Comparison of ENCODE assay signal across 12 mouse cellular contexts in the genomic region with DNA sequence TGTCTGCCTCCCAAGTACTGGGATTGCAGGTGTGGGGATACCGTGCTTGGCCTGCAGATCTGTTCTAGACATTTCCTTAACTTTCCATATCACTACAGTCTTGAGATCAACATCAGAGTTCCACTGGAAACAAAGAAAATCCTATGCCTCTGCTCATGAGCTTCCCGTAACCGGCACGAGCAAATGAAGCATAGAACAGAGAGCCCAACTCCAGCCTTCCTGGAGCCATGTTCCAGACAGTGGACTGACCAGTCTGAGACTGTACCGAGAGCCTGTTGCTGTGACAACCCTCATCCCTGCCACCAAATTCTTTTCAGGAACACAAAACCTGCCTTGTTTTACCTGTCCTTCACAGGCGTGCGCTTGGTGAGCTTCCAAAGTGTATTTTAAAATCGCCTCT. TPM values are rescaled to one million over a fixed set of nuclear protein-coding genes. Genes with fewer than 3 reads are reported as not detected.
DNase-seq lines count a peak whose midpoint lies in the region; ATAC-seq and TF ChIP-seq lines count a peak whose summit lies in the region.
"Had no signal": no experiment of that assay in that cellular context is flagged by ENCODE, and none has a peak within 500 bp of the region (broad histone marks: within the 10 kb centered on the region; RNA-seq: fewer than 3 reads in every experiment).

No protein-coding gene starts in this region.

- H3K27ac ChIP-seq in forebrain, embryonic 13.5 days, result peak overlapping the region; percentile 51; the same call in 1 of the 2 replicates
- no peak overlapping the region for H3K27ac ChIP-seq in forebrain, embryonic 16.5 days (ENCODE audit: low read length)
- peak overlapping the region; percentile 26; the same call in 1 of the 2 replicates for H3K27ac ChIP-seq in liver, postnatal 0 days (ENCODE audit: low read depth)
- no peak overlapping the region for H3K27ac ChIP-seq in liver, embryonic 11.5 days (ENCODE audit: low read depth, low read length)
- H3K27ac ChIP-seq in embryonic facial prominence, embryonic 15.5 days (replicated peaks), result peak overlapping the region; percentile 68
- 0 out of 2 replicates have a peak overlapping the region, but pooled peaks have one; percentile 8 for H3K27ac ChIP-seq in midbrain, postnatal 0 days (ENCODE audit: low read depth, low read length)
- H3K27ac ChIP-seq: heart, adult 2 months had no signal

- no peak overlapping the region for H3K9ac ChIP-seq in forebrain, embryonic 13.5 days
- no peak overlapping the region for H3K9ac ChIP-seq in forebrain, embryonic 16.5 days (replicated peaks; ENCODE audit: low read depth, low read length)
- no peak overlapping the region for H3K9ac ChIP-seq in liver, postnatal 0 days (replicated peaks)
- no peak overlapping the region; the same call in 1 of the 2 replicates for H3K9ac ChIP-seq in liver, embryonic 11.5 days (ENCODE audit: low read depth, low read length)
- H3K9ac ChIP-seq in embryonic facial prominence, embryonic 15.5 days, result no peak overlapping the region
- H3K9ac ChIP-seq in midbrain, postnatal 0 days (replicated peaks; ENCODE audit: low read length, poor library complexity, severe bottlenecking), result no peak overlapping the region

- TF ChIP-seq CTCF in liver, postnatal 0 days (IDR thresholded peaks at IDR 0.05; ENCODE audit: low read depth), result no peak
- no peak for TF ChIP-seq CTCF in midbrain, postnatal 0 days (IDR thresholded peaks at IDR 0.05)

- TF ChIP-seq EP300 in liver, postnatal 0 days (IDR thresholded peaks at IDR 0.05; ENCODE audit: low read depth), result no peak

- peaks cover 50% of the 10 kb centered on the region for H3K4me1 ChIP-seq in forebrain, embryonic 13.5 days
- H3K4me1 ChIP-seq in forebrain, embryonic 16.5 days (replicated peaks; ENCODE audit: control insufficient read depth, insufficient read depth, low read length), result peaks cover 36% of the 10 kb centered on the region
- H3K4me1 ChIP-seq in liver, postnatal 0 days (ENCODE audit: insufficient read depth), result peaks cover 50% of the 10 kb centered on the region
- H3K4me1 ChIP-seq in liver, embryonic 11.5 days (replicated peaks; ENCODE audit: control insufficient read depth, insufficient read depth, low read length), result peaks cover 54% of the 10 kb centered on the region
- peaks cover 36% of the 10 kb centered on the region for H3K4me1 ChIP-seq in embryonic facial prominence, embryonic 15.5 days
- H3K4me1 ChIP-seq in midbrain, postnatal 0 days (ENCODE audit: insufficient read depth, low read length), result no peaks in the 10 kb centered on the region

- H3K4me3 ChIP-seq in forebrain, embryonic 13.5 days, result no peak overlapping the region
- no peak overlapping the region for H3K4me3 ChIP-seq in forebrain, embryonic 16.5 days (replicated peaks; ENCODE audit: low read length)
- no peak overlapping the region for H3K4me3 ChIP-seq in liver, postnatal 0 days (ENCODE audit: low read depth, low read length)
- H3K4me3 ChIP-seq in liver, embryonic 11.5 days (ENCODE audit: low read depth, low read length), result no peak overlapping the region
- no peak overlapping the region for H3K4me3 ChIP-seq in embryonic facial prominence, embryonic 15.5 days (replicated peaks)
- no peak overlapping the region for H3K4me3 ChIP-seq in midbrain, postnatal 0 days (ENCODE audit: low read depth, low read length)
- H3K4me3 ChIP-seq: heart, adult 2 months had no signal

- H3K36me3 ChIP-seq in forebrain, embryonic 13.5 days (ENCODE audit: poor library complexity, severe bottlenecking), result peaks cover under 1% of the 10 kb centered on the region; the same call in 1 of the 2 replicates
- H3K36me3 ChIP-seq in forebrain, embryonic 16.5 days (ENCODE audit: control insufficient read depth, insufficient read depth), result no peaks in the 10 kb centered on the region
- H3K36me3 ChIP-seq in liver, postnatal 0 days (replicated peaks; ENCODE audit: insufficient read depth, low read length), result no peaks in the 10 kb centered on the region
- no peaks in the 10 kb centered on the region for H3K36me3 ChIP-seq in liver, embryonic 11.5 days (ENCODE audit: control insufficient read depth, insufficient read depth, low read length)
- H3K36me3 ChIP-seq in embryonic facial prominence, embryonic 15.5 days, result no peaks in the 10 kb centered on the region
- no peaks in the 10 kb centered on the region for H3K36me3 ChIP-seq in midbrain, postnatal 0 days (ENCODE audit: insufficient read depth, low read length)
- H3K36me3 ChIP-seq: G1E had no signal

- peak overlapping the region; percentile 34 for H3K4me2 ChIP-seq in forebrain, embryonic 13.5 days
- H3K4me2 ChIP-seq in forebrain, embryonic 16.5 days (ENCODE audit: low read length), result no peak overlapping the region
- no peak overlapping the region for H3K4me2 ChIP-seq in liver, postnatal 0 days (ENCODE audit: low read depth, low read length)
- H3K4me2 ChIP-seq in liver, embryonic 11.5 days, result no peak overlapping the region
- no peak overlapping the region for H3K4me2 ChIP-seq in embryonic facial prominence, embryonic 15.5 days (replicated peaks)
- H3K4me2 ChIP-seq in midbrain, postnatal 0 days (ENCODE audit: low read depth, low read length, poor library complexity, severe bottlenecking), result no peak overlapping the region

- H3K27me3 ChIP-seq in forebrain, embryonic 13.5 days, result no peaks in the 10 kb centered on the region
- H3K27me3 ChIP-seq in forebrain, embryonic 16.5 days (replicated peaks; ENCODE audit: control insufficient read depth, insufficient read depth, low read length), result no peaks in the 10 kb centered on the region
- no peaks in the 10 kb centered on the region for H3K27me3 ChIP-seq in liver, postnatal 0 days (ENCODE audit: insufficient read depth, low read length)
- no peaks in the 10 kb centered on the region for H3K27me3 ChIP-seq in liver, embryonic 11.5 days (replicated peaks; ENCODE audit: control insufficient read depth, insufficient read depth, low read length)
- H3K27me3 ChIP-seq in embryonic facial prominence, embryonic 15.5 days, result no peaks in the 10 kb centered on the region
- H3K27me3 ChIP-seq in midbrain, postnatal 0 days (ENCODE audit: insufficient read depth, low read length), result no peaks in the 10 kb centered on the region

- ATAC-seq in forebrain, embryonic 13.5 days, result no peak
- no peak for ATAC-seq in forebrain, embryonic 16.5 days
- no peak for ATAC-seq in liver, postnatal 0 days
- no peak for ATAC-seq in liver, embryonic 11.5 days (replicated peaks; ENCODE audit: low FRiP score)
- no peak for ATAC-seq in embryonic facial prominence, embryonic 15.5 days (ENCODE audit: insufficient number of reproducible peaks, low FRiP score, low TSS enrichment, low read depth)
- ATAC-seq in midbrain, postnatal 0 days (ENCODE audit: low FRiP score), result peak; percentile 38; the same call in 1 of the 2 replicates

- 71% methylated on average over 8 of the region's 8 CpGs for WGBS in forebrain, embryonic 13.5 days
- WGBS in forebrain, embryonic 16.5 days, result 51% methylated on average over 8 of the region's 8 CpGs
- WGBS in liver, postnatal 0 days (ENCODE audit: insufficient replicate concordance), result 79% methylated on average over 8 of the region's 8 CpGs
- 89% methylated on average over 8 of the region's 8 CpGs for WGBS in liver, embryonic 11.5 days
- 71% methylated on average over 8 of the region's 8 CpGs for WGBS in embryonic facial prominence, embryonic 15.5 days
- 81% methylated on average over 8 of the region's 8 CpGs for WGBS in midbrain, postnatal 0 days

- no peak for DNase-seq in liver, postnatal 0 days
- DNase-seq in liver, embryonic 11.5 days (ENCODE audit: low spot score), result no peak
- no peak for DNase-seq in midbrain, postnatal 0 days (ENCODE audit: low spot score)
- DNase-seq in B cell, adult 2 months, result no peak
- DNase-seq in thymus, postnatal 14 days, result no peak
- DNase-seq: cerebellum, adult 8-10 months; heart, adult 2 months; lung, adult 2 months had no signal

- H3K9me3 ChIP-seq in forebrain, embryonic 13.5 days (replicated peaks), result no peaks in the 10 kb centered on the region
- H3K9me3 ChIP-seq in forebrain, embryonic 16.5 days (ENCODE audit: control insufficient read depth, low read length), result no peaks in the 10 kb centered on the region
- H3K9me3 ChIP-seq in liver, postnatal 0 days (ENCODE audit: low read length), result no peaks in the 10 kb centered on the region
- H3K9me3 ChIP-seq in liver, embryonic 11.5 days (ENCODE audit: control insufficient read depth, low read length), result no peaks in the 10 kb centered on the region
- no peaks in the 10 kb centered on the region for H3K9me3 ChIP-seq in embryonic facial prominence, embryonic 15.5 days (replicated peaks)
- no peaks in the 10 kb centered on the region for H3K9me3 ChIP-seq in midbrain, postnatal 0 days (ENCODE audit: low read length)

RNA-seq across cellular contexts. Expression of gene Lrrc8d, which starts 15.3 kb away (rescaled TPM):
- polyA plus RNA-seq in forebrain, embryonic 13.5 days (2015; fragmentation: Nextera tagmentation; extraction: Ambion mirVana), result 27.2 and 27.3 TPM in 2 replicates
- 37.5 and 40.8 TPM in 2 replicates for polyA plus RNA-seq in forebrain, embryonic 16.5 days (2015; fragmentation: Nextera tagmentation; extraction: Ambion mirVana)
- polyA plus RNA-seq in liver, postnatal 0 days (2015; fragmentation: Nextera tagmentation; extraction: Ambion mirVana), result 11.6 TPM in 2 replicates
- polyA plus RNA-seq in liver, embryonic 11.5 days (2014; fragmentation: Nextera tagmentation; extraction: Ambion mirVana), result 18.0 and 21.4 TPM in 2 replicates
- 15.9 and 17.7 TPM in 2 replicates for polyA plus RNA-seq in embryonic facial prominence, embryonic 15.5 days (2015; fragmentation: Nextera tagmentation; extraction: Ambion mirVana)
- total RNA-seq in midbrain, postnatal 0 days (2014; rRNA removed), result 18.5 and 19.1 TPM in 2 replicates
- polyA plus RNA-seq in midbrain, postnatal 0 days (2015; fragmentation: Nextera tagmentation; extraction: Ambion mirVana), result 30.1 and 30.4 TPM in 2 replicates
- polyA plus RNA-seq: G1E had no signal

Comparison
In these comparisons a context has a peak if more than half of its experiments do, and no peak if none do; other contexts are left out.
1. H3K27ac ChIP-seq: peak in forebrain, embryonic 13.5 days (single experiment), liver, postnatal 0 days (single experiment), embryonic facial prominence, embryonic 15.5 days (single experiment) and midbrain, postnatal 0 days (single experiment); none in forebrain, embryonic 16.5 days (single experiment) and liver, embryonic 11.5 days (single experiment).